Mouse (Mus musculus) brown adipose tissue, adult 24 weeks (tissue): ENCODE results near the gene Zswim3. TPM values are rescaled to one million over a fixed set of nuclear protein-coding genes. Genes with fewer than 3 reads are reported as not detected.

ENCODE experiments used
- H3K27ac ChIP-seq: fragments of 200-500 bp; replicated peaks from 2 replicates; pipeline ENCODE4 v1.5.1; 2012; ENCODE audit warnings: low read depth, mild to moderate bottlenecking, low read length
- H3K4me1 ChIP-seq: fragments of 200-500 bp; 2 replicates; pipeline ENCODE4 v1.6.1; 2012; ENCODE audit warnings: low read length, mixed read lengths; ENCODE audit not compliant: control insufficient read depth, insufficient read depth, insufficient read length
- H3K4me3 ChIP-seq: fragments of 200-500 bp; 2 replicates; pipeline ENCODE4 v1.5.1; 2012; ENCODE audit warnings: low read depth, mild to moderate bottlenecking, low read length, moderate library complexity; ENCODE audit not compliant: insufficient read depth
- polyA plus RNA-seq: library from polyadenylated mRNA; stranded (reverse); fragments of >200 nt; gene quantifications from 2 replicates; pipeline ENCODE4 v1.2.4, GENCODE M21; 2012; ENCODE audit not compliant: missing spikeins, insufficient read depth, insufficient read length

The Zswim3 gene
- polyA plus RNA-seq, 1 experiment: 3.6 TPM

DNA sequence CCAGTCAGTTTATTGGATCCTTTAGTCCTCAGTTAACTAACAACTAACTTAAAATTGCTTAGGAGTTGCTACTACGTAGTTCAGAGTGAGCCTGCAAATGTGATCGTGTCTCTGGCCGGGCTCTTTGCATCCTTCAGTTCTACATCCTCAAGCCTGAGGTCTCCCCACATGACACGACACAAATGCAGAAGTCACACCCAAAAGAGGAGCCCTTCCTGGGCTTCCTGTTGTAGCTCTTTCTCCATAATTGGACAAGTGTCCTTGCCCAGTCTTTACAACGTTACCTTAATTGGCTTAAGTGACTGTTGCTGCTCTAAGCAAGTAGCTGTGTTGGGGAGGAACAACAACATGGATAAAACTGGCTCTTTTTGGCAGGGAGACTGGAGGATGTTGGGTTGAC lies 10.4 kb downstream of the Zswim3 start:
- Histone ChIP-seq H3K4me3 (no peak overlapping the region), H3K27ac (no peak overlapping the region), H3K4me1 (no peaks in the 10 kb centered on the region)

DNA sequence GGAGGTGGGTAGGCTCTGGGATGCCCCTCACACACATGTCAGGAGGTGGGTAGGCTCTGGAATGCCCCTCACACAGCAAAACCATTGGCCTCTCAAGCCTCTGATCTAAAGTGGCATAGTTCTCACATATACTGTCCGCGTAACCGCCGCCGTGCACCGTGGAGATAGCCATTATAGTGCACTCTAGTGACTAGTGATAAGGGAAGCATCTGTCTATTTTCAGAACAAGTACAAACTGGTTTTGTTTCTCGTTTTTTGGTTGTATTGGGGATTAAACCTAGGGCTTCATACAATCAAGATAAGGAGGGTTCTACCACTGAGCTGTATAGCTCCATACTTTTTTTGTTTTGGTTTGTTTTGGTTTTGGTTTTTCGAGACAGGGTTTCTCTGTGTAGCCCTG lies 10.9 kb downstream of the Zswim3 start:
- Histone ChIP-seq H3K4me1 (no peaks in the 10 kb centered on the region), H3K4me3 (no peak overlapping the region), H3K27ac (no peak overlapping the region)

DNA sequence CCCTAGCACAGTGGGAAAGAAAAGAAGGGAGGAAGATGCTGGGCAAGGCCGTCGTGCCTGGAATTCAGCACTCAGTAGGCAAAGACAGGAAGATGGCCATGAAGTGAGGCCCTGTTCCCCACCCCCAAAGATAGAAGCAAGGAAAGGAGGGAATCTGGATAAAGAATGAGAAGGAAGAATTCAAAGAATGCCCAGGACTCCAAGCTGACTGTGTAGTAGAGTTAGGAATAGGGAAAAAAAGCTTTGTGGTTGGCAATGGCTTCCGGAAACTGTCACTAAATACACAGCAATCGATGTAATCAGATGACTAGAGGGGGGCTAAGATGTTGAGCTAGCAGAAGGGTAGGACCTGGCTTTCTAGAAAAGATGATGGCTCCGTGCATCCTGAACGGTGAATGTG lies 12.3 kb downstream of the Zswim3 start:
- Histone ChIP-seq H3K4me1 (no peaks in the 10 kb centered on the region), H3K4me3 (no peak overlapping the region), H3K27ac (no peak overlapping the region)

DNA sequence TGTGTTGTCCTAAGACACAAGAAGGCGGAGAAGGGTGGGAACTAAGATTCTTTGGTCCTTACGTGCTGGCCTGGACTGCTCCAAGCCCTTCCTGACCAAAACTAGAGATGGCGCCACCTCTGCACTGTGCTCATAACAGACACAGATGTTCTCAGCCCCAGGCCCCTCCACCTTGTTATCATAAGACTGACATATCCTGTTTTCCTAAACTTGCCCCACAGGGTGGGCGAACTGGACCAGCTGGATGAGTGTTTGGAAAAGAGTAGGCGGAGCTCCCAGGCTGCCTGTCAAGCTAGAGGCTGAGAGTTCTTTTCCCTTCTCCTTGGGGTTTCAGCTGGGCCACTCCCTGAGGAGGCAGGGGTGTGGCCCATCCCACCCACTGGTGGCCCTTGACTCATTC lies 12.8 kb downstream of the Zswim3 start:
- Histone ChIP-seq H3K4me1 (no peaks in the 10 kb centered on the region), H3K4me3 (no peak overlapping the region), H3K27ac (no peak overlapping the region)

DNA sequence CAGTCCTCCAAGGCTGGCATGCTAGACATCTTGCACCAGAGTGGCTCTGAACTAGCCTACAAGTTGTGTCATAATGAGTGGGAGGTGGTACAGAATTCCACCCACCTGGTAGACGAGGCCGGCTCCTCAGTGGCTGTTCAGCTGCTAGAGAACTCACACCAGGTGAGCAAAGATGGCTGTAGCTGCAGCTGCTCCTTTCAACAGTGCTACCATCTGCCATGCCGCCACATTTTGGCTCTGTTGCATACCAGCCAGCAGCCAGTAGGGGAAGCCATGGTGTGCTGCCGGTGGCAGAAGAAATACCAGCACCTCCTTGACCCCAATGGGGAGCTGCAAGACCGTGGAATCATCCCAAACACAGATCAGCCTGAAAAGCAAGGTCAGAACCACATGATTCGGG lies 16.2 kb downstream of the Zswim3 start:
- Histone ChIP-seq H3K27ac (no peak overlapping the region), H3K4me1 (no peaks in the 10 kb centered on the region), H3K4me3 (no peak overlapping the region)

DNA sequence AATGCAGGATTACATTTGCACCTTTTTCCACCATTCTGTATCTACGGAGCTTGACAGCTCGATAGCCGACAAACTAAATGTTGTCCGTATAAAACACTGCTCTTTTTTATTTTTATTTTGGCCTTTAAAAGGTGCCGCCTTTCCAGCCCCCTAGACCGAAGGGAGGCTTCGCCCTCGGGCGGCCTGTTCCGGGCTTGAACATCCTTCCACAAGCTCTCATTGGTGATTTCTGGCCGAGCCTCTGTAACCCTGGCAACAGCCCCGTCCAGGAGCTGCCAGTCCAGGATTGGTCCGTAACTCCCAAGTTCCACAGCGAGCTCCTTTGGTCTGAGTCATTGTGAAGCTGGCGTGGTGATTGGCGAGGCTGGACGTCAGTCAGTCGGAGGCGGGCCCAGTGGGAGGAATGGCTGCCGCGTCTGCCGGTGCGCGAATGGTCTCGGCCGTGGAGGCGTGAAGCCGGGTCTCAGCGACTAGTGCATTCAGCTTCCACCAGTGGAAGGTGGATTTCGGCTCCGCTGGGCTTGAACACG lies 17.8 kb downstream of the Zswim3 start, which contains the start of gene Zswim1:
TSS of gene Zswim1 (plus strand) at position 51 of the 530 bp plus-strand sequence.
- no peaks in the 10 kb centered on the region for H3K4me1 ChIP-seq
- peak within 1 kb of the TSS; percentile 79 for H3K4me3 ChIP-seq
- peak within 1 kb of the TSS; percentile 62 for H3K27ac ChIP-seq

DNA sequence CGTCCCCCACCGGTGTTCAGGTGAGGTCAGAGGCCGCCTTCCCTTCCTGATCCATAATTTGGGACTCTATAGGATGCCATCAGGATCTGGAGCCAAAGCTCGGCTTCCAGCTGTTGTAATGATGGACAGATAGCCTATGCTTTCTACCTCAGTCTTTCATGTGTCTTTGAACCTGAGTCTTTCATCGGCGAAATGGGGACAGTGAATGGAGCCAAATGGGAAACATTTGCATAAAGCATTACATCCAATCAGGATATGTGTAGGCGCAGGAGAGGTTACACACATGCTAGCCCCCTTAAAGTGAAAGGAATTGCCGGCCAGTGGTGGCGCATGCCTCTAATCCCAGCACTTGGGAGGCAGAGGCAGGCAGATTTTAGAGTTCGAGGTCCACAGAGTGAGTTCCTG lies 18.3 kb downstream of the Zswim3 start:
- Histone ChIP-seq H3K4me1 (no peaks in the 10 kb centered on the region), H3K27ac (peak overlapping the region; percentile 62), H3K4me3 (peak overlapping the region; percentile 79)

DNA sequence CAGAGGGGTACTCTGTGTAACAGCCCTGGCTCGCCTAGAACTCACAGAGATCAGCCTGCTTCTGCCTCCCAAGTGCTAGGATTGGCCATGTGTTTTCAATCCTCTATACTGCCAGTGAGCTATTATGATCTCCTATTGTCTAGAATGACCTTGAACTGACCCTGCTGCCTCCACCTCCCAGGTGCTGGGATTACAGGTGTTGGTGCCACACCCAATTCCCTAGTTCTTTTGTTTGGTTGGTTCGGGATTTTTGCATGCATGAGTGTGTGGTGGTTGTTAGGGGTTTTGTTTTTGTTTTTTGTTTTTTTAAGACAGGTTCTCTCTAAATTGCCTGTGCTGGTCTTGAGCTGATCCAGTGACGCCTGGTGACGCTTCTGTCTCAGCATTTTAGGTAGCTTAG lies 19.1 kb downstream of the Zswim3 start:
- Histone ChIP-seq H3K27ac (no peak overlapping the region), H3K4me3 (no peak overlapping the region), H3K4me1 (no peaks in the 10 kb centered on the region)

DNA sequence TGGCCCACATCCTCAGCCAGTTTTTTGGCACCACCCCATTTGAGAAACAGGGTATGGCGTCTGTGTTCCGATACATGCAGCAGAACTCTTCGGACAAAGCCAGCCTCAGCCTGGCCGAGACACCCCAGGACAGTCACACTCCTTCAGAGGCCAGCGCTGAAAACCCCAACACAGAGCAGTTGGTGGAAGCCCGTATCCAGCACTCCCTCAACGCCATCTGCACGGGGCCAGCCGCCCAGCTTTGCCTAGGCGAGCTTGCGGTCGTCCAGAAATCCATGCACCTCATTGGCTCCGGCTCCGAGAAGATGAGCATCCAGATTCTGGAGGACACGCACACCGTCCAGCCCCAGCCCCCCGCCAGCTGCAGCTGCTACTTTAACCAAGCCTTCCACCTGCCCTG lies 20.6 kb downstream of the Zswim3 start:
- H3K4me3 ChIP-seq: no peak overlapping the region
- no peaks in the 10 kb centered on the region for H3K4me1 ChIP-seq
- H3K27ac ChIP-seq: no peak overlapping the region

DNA sequence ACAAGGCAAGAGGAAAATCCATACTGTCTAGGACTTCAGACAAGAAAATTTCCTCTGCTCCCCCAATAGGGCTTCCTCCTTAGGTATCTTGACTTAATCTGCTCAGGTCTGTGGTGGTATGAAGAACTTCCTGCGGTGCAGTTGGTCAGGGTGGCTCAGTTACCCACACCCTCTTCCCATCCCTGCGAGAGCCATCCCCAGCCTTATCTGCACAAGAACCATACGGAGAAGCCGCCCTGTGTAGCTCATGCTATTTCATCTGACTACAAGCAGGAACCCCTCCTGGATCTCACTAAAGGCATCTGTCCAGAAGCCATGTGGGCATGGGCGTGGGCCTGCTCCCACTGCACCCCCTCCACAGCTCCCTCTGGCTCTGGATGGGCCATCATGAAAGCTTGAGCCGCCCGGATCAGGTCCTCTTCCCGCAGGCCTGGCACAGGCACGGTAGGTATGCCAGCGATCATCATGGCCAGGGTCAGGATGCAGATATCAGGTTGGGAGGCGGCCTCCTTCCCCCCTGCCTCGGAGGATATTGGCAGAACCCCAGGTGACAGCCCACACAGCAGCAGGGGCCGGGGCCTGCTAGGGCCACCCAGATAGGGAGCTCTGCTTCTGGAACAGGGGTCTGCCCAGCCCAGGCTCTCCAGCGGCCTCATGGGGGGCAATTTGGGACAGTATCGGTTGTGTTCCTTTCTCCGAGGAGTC lies 22.4 kb downstream of the Zswim3 start:
- Histone ChIP-seq H3K4me1 (no peaks in the 10 kb centered on the region), H3K4me3 (no peak overlapping the region), H3K27ac (no peak overlapping the region)

DNA sequence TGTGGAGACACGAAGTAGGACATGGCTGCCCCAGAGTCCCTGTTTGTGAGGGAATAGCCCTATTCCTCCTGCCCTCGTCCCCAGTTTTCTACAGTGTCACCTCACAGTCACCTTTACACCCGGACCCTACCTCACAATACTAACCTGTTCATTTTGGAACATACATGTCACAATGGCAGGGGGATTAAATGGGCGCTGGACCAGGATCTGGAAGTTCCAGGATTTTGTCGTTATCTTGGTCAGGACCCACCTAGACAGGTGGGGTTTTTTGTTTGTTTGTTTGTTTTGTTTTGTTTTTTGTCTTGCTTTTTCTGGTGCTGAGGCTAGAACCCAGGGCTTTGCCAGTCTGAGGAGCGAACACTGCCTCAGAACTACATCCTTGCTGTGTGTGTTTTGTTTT lies 23.5 kb downstream of the Zswim3 start, which contains the start of gene Spata25:
TSS of gene Spata25 (minus strand) at position 101 of the 400 bp plus-strand sequence.
- Histone ChIP-seq H3K4me3 (no peak within 1 kb of the TSS), H3K27ac (no peak within 1 kb of the TSS), H3K4me1 (no peaks in the 10 kb centered on the region)

DNA sequence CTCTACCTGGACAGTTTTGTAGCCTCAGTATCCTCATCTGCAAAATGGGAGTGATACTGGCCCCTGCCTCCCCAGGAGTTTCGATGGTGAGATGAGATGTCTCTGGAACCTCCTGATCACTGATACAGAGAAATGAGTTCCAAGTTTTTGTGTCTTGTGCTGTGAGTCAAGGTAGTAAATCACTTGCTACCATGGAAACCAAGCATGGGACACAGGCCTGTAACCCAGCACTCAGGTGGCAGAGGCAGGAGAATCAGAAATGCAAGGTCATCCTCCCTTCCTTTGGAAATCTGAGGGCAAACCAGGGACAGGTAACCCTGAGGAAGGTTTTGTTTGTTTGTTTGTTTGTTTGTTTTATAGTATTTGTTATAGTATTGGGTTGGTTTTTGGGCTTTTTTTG lies 24.2 kb downstream of the Zswim3 start:
- H3K27ac ChIP-seq: no peak overlapping the region
- no peak overlapping the region for H3K4me3 ChIP-seq
- peaks cover under 1% of the 10 kb centered on the region; the same call in 1 of the 2 replicates for H3K4me1 ChIP-seq

DNA sequence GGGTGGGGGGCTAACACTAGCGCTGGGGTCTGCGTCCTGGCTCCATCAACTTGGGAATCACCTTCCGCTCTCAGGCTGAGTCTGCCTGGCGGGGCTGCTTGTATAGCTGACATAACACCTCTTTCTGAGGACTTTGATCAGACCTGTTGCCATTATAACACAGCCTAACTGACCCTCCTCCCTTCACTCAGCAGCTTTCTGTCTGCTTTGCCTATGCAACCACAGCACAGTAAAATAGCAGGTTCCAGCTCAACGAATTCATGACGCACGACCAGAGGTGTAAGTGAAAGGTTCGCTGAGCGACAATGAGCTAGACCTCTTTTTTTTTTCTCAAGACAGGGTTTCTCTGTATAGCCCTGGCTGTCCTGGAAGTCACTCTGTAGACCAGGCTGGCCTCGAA lies 26.1 kb downstream of the Zswim3 start:
- Histone ChIP-seq H3K4me3 (no peak overlapping the region), H3K4me1 (peaks cover 7% of the 10 kb centered on the region; the same call in 1 of the 2 replicates), H3K27ac (no peak overlapping the region)

DNA sequence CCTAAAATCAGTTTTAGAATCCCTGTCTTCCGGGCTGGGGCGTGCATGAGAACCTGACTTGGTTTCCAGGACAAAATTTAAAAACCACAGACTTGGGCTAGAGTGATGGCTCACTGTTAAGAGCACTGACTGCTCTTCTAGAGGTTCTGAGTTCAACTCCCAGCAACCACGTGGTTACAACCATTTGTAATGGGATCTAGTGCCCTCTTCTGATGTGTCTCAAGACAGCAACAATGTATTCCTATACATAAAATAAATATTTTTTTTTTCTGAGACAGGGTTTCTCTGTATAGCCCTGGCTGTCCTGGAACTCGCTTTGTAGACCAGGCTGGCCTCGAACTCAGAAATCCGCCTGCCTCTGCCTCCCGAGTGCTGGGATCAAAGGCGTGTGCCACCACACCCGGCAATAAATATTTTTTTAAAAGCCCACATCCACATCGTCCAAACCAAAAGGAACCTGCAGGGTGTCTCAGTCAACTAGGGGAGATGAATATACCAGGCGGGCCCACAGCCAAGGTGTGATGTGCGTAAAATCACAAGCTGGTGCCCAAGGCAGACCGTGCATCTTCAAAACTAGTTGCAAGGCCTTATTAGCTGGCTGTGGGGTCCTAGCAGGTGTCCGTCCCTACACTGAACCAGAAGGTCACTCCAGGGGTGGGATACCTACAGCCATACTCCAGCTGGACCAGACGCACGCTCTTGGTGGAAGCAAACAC lies 27.3 kb downstream of the Zswim3 start:
- Histone ChIP-seq H3K4me1 (peaks cover 7% of the 10 kb centered on the region; the same call in 1 of the 2 replicates), H3K4me3 (peak overlapping the region; percentile 83), H3K27ac (no peak overlapping the region)

DNA sequence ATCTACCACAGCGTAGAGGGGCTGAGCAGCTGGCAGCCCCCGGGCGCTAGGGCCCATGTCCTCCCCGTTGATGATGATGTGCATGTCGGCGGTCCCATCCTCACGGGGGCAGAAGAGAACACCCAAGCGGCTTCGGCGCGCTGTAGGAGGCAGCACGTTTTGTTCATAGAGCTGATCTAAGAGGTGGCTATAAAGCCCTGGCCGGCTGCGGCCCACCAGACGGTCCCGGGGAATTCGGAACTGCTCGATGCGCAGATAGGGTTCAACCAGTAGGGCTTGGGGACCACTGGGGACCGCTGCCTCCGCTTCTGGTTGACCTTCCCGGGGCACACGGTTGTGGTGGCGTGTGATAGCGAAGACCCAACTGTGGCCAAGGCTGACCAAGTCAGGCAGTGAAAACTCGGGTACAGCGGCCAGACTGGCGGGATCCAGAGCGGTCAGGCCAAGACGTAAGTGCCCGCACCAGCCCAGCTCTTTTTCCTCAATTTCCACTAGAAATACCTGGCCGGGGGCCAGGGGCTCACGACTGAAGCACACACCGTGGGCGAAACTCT lies 27.9 kb downstream of the Zswim3 start, which contains the start of gene Ctsa:
TSS of gene Ctsa (plus strand) at position 126 of the 554 bp plus-strand sequence.
- peaks cover 7% of the 10 kb centered on the region; the same call in 1 of the 2 replicates for H3K4me1 ChIP-seq
- H3K27ac ChIP-seq: peak within 1 kb of the TSS; percentile 94
- peak within 1 kb of the TSS; percentile 83 for H3K4me3 ChIP-seq
